Mouse (Mus musculus): ENCODE data around the gene Medag. TPM values are rescaled to one million over a fixed set of nuclear protein-coding genes. Genes with fewer than 3 reads are reported as not detected.
A peak's percentile ranks its signal among the peaks of the same experiment; 100 is the strongest.

The Medag gene
- 10 to 100 TPM in 3 of 4 experiments, 1 to 10 TPM in 1; 9.4 to 13.9 (median 11.5) TPM for total RNA-seq (2022)

DNA sequence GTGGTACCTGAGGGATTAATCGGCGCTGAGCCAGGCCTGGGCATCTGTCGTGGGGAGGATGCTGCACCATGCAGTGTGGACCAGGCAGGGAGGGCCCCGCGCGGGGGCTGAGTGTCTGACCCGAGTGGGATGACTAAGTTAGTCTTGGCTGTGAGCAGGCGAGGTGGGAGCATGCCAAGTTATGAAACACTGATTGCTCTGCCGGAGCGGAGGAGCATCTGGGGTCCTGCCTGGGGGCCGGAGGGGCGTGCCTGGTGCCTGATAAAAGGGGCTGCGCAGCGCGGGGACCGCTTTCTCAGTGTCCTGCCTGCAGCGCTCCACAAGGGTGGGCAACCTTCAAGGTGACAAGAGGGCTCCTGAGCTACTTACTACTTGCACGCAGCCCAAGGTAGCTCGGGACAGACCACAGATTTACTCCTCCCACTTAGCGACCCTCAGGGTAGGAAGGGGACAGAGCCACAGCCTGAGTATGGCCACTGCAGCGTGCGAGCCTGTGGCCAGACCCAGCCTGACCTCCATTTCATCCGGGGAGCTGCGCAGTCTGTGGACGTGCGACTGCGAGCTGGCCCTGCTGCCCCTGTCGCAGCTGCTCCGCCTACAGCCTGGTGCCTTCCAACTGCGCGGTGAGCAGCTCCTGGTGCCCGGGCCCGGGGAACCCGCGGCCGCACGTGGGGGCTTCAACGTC lies at the start of gene Medag:
Gene Medag (plus strand): TSS at position 241 of the 685 bp plus-strand sequence.
- peak; percentile 87 for DNase-seq (ENCODE audit: low spot score)

DNA sequence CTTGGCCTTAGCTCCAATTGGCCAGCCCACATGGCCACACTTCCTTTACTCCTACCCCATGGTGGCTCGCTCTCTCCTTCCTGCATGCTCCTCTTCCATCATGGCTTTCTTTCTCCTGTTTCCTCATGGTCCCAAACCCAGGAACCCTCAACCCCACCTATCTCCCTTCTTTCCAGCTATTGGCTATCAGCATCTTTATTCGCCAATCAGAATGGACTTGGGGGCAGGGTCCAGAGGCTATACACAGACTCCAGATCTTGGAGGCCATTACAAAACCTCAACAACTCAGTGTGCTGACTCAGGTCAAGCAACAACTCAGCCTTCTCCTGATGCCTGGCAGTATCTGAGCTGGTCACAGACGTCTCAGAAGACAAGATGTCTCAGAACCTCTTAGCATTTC lies 48.9 kb upstream of the Medag start:
- no peak for DNase-seq (ENCODE audit: low spot score)

DNA sequence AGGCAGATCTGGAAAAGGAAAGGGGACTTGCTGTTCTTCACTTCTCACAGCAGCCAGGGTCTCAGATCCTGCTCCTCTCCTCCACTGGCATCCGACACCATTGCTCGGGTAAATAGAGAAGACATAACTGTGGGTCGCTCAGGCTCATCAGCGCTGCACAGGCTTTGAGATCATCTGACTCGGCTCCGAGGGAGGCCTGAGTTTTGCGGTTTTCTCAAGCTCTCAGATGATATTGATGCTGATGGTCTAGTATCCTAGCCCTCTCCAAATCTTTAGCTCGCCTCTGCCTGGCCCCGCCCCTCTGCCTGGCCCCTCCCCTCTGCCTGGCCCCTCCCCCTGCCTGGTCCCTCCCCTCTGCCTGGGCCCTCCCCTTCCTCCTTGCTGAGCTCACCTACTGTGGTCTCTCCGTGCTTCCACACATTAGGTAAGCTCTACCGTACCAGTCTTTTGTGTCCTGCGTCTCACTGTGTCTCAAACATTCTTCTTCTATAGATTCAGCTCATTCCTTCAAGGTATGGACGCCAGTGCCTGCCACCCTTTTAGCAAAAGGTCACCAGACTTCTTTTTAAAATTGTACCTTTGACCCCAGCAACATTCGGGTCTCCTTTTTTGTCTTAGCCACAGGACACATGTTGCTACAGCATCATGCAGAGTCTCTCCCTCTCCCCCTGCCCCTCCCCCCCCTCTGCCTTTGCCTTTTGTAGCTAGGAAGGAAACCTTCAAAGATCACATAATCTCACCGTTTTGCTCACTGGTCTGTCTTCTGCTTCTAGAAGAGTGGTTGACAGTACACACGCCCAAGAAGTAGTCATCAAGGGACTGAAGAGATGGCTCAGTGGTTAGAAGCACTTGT lies 47.4 kb upstream of the Medag start:
- DNase-seq (ENCODE audit: low spot score), result no peak

DNA sequence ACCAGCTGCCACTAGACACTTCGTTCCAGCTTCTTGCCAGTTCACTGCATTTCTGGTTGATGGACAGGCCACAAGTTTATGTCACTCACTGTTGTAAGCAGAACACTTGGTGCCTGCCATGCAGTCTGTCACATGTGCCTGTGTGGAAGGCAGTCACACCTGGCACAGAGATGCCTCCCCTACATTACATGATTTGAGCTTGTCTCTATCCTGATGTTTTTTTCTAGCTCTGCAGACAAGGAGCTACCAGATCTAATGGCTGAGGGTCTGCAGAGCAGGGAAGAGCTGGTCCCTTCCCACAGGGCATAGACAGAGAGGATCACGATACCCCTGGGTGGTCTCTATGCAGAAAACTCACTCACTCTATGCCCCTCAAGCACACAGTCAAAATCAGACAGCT lies 44.5 kb upstream of the Medag start:
- no peak for DNase-seq (ENCODE audit: low spot score)

DNA sequence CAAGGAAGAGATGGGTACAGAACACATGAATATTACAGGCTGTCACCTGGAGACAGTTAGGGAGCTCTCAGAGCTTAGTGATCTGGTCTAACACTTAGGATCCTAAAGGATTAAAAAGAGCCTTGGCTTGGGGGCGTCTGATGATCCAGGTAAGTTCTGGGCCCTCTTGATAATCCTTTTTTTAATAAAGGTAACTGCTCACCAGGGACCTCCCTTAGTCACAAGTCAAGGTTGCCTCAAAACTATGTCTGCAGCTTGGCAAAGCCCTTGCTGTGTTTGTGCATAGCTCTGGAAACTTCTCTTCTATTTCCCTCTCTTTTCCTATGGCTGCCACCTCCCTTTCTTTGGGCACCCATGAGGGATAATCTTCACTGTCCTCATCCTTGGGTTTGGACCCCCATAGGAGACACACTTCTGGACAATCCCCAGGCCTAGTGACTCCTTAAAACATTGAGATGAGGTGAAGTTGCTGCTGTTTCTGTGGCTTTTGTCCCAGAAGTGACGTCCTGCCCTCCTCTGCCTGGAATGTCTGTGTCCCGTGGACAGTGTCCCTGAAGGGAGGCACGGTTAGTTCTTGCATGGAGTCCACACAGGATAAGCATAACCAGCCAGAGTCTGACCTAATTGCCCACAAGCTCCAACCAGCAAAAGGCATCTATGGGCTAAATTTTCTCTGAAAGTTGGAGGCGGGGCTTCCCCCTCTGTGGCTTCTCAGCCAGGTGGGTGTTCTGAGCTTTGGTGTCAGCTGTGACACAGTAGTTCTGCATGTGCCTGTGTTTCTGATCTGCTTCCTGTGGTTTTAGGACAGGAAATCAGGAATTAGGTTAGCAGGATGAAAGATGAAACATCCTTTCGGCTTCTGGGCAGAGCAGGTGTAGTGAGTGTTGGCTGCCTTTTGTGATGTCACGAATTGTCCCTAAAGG lies 43.7 kb upstream of the Medag start:
- DNase-seq (ENCODE audit: low spot score), result no peak

DNA sequence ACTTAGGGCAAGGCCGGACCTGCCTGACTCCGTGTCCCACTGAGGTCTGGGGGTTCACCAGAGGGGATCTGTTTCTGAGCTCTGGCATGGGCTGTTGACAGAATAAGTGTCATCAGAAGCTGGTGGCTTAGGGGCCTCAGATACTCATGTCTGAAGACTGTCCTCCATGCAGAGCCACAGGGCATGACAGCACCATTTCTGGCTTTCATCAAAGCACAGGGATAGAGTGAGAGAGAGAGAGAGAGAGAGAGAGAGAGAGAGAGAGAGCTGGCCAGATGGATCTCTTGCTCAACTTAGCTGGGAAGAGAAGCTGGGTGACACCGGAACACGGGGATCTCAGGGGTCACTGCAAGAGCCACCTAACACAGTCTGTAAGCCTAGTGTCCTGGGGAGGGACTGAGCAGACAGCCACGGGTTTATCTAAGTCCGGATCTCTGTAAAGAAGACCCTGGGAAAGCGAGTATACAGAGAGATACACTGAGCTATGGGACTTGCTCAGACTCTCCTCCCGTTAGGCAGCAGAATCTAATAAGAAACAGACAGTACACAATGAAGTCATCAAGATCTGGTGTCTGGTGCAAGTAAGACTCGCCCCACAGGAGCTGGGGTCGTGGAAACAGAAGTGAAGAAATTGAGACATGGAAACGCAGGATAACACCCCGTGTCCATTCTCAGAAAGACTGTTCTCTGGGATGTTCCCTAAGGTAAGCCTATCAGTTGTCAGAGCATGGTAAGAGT lies 42.8 kb upstream of the Medag start:
- no peak for DNase-seq (ENCODE audit: low spot score)

DNA sequence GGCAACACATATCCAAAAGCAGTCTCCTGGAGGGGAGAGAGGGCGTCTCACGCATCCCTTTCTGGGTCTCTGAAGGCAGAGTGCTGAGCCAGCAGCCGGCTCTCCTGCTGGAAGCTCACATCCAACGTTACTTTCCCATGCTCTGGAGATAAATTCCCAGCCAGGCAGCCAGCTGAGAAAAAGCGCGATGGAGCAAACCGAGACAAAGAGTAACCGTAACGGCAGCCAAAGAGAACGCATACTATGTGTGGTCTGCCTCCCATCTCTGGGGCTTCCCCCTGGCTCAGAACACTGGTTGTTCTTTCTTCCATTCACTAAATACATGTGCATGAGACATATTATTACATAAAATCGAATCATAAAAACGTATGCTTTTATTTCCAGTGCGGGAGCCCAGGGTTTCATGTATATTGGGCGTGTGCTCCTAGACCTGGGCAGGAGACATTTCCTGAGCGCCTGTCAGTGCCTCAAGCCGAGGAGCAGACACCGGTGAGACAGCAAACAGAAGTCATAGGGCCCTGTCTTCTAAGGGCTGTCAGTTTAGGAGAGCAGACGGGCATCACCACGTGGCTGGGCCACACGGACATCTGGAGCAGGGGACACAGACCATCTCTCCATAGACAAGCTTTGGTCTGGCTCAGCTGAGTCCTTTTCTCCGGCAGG lies 42.0 kb upstream of the Medag start:
- DNase-seq (ENCODE audit: low spot score), result no peak

DNA sequence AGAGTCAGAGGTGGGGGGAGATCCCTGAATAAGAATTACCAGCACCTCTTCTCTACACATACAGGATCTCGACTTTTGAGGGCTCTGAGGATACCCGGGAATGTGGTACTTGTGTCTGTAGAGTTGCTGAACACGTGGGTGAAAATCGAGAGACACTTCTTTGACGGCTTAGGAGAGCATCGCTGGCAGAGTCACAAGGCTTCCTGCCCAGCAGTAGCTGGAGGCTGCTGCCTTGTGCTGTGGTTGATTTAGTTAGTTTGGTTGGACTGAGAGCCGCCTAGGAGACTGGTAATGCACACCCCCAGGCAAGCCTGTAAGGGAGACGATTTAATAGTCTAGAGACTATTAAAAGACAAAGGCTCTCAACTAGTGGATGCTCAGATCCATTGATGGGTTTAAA lies 39.5 kb upstream of the Medag start:
- no peak for DNase-seq (ENCODE audit: low spot score)

DNA sequence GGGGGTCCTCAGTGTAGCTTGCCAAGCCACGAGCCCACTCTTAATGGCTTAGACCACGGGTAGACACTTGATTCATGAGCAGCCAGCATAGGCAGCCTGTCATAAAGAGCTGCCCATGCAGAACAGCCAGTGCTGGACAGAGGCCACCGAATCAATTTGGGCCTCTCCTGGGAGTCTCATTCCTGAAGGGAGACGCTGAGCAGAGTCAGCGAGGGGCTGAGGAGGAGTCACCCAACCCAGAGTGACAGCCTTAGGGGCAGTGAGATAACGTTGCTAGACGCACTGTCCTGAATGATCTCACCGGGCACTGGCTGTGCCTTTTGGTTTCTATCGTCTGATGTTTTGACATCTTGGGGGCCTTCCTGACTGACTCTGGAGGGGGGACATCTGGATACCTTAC lies 38.3 kb upstream of the Medag start:
- DNase-seq (ENCODE audit: low spot score), result no peak

DNA sequence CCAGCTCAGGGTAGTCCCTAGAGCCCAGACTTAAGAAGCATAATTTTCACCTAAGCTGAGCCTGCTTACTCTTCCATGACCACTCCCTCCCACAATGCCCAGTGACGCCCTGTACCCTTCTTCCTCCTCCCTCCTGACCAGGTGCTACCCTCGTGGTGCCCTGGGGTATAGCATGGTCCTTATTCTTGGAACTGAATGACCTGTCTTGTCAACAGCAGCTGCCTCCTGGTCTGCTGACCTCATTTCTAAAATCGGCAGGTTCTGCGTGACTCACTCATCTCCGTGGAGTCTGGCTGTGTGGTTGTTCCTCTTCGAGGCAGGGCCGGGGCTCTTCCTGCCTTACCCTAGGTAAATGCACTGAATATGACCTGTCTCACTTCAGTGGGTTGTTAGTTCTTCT lies 37.5 kb upstream of the Medag start:
- no peak for DNase-seq (ENCODE audit: low spot score)

DNA sequence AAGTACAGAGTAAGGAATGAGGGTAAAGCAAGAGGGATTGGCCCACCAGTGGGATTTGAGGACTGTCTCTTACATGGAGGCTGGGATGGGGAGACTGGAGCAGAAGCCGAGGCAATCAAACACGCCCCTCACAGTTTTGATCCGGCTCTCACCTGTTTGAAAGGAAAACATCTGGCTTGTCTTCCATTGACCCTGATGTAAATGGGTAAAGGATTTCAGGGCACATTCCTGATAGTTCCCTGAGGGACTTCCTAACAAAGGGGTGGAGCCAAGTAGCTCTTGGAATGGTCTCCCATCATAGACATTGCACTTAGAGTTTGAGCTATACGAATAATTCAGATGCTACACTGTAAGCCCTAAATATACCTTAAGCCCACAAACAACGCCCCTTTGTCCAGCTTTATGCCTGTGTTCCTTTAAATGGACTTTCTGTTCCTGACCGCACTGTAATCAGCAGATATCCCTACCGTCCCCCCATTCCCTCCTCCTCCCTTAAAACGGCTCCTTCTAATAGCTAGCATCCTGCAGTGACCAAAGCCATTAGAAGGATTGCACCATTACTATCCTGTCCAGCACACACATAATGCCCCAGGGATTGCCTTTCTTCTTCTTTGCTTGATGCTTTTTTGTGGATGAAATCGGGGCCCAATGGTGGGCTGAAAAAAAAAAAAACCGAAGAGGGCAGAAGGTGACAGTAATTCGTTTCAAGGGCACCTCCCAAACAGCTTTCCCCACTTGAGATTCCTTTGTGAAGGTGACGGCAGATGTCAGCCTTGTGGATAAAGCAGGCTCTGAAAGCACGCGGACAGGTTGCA lies 36.3 kb upstream of the Medag start:
- no peak for DNase-seq (ENCODE audit: low spot score)

DNA sequence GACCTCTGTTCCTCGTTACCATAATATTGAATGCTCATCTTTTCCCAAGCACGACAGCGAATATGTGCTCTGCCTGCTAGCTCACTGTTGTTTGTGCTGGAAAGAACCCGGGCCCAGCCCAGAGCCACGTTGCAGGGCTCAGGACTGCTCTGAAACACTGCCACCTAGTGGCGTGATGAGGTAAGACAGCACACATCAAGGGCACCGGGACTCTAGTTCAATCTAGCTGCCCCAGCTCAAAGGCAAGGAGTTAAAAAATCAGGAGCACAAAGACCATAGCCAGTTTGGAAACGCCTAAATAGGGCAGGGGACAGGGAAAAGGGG lies 35.7 kb upstream of the Medag start:
- DNase-seq (ENCODE audit: low spot score), result peak; percentile 86

DNA sequence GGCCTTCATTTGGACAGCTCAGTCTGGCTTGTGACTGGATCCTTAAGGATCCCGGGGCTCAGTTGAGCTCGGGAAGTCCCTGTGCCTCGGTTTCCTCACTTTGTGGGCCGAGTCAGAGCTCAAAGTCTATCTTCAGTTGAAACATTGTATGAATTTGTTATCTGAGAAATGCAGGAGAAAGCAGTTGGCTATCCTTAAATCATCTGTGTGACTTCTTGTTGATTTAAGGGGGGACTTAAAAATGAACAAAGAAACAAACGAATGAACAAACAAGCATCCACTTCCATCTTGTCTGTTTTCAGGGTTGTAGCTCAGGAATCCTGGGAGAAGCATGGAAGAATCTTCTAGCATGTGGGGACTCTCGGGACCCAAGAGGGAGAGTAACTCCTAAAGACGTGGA lies 35.2 kb upstream of the Medag start:
- no peak for DNase-seq (ENCODE audit: low spot score)

DNA sequence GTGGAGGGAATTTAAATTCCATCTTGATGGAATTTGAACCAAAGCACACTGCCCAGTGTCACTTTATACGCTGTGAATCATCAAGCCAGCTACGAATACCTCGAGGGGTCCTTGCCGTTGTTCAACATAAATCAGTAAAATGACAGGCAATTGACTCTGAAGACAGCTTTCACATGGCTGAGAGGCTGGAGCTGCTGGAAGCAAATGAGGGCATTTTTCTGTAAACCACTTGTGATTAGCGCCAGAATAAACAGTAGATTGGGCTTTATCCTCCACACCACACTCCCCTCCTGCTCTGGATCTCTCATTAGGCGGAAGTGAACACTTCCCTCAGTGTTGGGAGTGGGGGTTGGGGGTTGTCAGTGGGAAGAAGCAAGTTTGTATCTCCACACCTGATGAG lies 34.3 kb upstream of the Medag start:
- no peak for DNase-seq (ENCODE audit: low spot score)

DNA sequence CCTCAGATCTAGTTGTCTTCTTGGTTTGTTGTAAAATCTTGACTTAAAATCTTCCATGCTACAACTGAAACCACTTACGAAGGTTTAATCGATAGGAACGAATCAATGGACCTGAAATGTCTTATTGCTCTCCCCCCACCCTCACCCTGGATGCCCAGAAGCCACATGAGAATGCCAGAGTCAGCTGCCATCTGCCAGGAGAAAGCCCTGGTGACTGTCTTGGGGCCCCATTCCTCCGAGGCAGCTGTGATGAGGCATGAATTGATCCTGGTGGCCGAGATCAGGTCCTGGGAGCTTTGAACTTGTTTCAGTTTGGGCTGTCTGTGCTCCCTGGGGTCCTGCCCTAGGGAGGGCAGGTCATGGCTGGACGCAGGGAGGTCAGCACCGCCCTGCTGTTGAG lies 33.0 kb upstream of the Medag start:
- DNase-seq (ENCODE audit: low spot score), result no peak

DNA sequence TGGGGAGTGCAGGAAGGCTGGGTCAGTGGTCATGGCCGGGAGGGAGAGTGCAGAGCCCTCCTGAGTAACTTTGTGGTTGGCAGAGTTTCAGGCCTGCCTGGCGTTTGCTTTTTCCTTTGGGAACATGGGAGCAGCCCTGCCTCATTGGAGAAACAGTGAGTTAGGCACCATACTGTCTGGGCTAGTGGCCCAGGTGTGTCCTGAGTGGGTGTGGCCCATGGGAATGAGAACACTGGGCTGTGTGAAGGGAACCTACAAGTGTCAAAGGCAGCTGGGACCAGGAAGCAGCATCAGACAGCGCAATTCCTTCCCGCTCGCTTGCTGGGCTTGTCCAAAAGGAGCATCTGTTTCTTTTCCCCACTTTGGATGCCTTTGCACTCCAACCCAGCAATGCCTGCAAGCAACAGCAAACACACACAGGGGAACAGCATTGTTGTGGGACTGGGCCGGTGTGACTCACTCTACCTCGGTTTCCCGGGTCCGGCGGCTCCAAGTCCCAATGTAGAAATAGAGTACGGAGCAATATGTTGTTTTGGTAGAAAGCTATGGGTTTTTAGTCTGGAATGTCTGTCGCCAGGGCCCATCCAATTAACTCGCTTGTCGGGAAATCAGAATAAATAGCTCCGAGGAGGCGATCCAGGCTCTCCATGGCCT lies 32.3 kb upstream of the Medag start:
- peak; percentile 51 for DNase-seq (ENCODE audit: low spot score)

DNA sequence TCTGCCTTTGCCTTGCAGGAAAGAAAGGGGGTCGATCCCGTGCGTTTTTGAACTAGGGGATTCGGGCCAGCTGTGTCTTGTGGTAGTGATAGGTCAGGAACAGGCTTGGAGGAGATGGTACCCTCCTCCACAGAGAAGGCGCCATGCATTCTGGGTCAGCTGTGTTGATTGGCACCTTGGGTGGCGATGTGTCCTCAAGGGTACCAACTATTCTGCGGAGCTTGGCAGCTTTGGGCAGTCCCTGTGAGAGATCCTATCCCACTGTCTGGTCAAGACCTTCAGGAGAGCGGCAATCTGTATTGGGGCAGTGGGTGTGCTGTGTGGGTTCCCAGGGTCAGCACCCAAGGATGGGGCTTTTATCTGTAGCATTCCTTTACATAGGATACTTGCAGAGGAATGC lies 31.7 kb upstream of the Medag start:
- no peak for DNase-seq (ENCODE audit: low spot score)

DNA sequence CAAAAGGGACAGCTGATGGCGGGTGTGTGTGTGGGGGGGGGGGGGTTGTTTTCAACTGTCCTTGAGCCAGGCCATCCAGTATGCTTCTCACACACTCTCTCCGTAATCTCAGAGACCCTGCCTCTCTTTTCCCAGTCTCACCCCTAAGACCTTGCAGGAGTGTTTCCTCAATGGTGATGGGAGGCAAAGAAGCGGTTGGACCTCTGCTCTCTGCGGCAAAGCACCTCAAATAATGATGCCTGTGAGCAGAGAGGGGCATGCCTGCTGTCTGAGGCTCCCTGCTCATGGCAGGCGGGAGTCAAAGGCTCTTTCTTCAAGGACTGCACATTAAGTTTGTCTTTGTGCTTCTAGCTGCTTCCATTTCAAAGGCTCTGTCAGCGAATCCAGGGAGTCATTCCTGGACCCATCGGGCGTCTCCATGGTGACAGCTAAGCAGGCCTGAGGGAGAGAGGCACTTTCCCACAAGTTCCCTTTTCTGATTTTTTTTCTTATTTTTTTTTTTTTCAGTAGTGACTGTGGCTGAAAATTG lies 31.1 kb upstream of the Medag start:
- no peak for DNase-seq (ENCODE audit: low spot score)

DNA sequence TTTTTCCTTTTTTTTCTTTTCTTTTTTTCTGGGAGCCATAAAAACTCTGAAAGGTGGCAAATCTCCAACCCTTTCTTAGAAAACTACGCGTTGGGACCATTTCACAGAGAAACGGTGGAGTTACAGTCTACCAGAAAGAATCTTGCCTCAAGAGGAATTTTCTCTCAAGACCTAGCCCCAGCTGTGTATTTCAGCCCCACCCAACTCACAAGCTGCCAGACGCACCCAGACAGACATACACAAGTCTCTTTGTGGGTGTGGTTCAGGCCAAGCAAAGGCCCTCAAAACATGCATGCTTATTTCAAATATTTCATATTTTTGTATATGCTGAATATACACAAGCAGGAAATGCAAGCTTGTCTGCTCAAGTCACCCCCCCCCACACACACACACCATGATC lies 29.6 kb upstream of the Medag start:
- peak; percentile 44 for DNase-seq (ENCODE audit: low spot score)

All from heart, adult 8-10 months (tissue).